Mouse (Mus musculus) CD4-positive, CD25-positive, alpha-beta regulatory T cell, adult 4 months (primary cell): Measurements from ENCODE around the gene Jph3. TPM values are rescaled to one million over a fixed set of nuclear protein-coding genes. Genes with fewer than 3 reads are reported as not detected.

Experiments used
- ATAC-seq: one replicate; pipeline ENCODE4 v1.8.0; 2017
- polyA plus RNA-seq, 2 experiments: library from polyadenylated mRNA; unstranded; fragments of 100-300 nt; shearing (Covaris generic); gene quantifications; one replicate each; pipeline ENCODE4 v1.2.1; 2017

The Jph3 gene
- polyA plus RNA-seq, 2 experiments from 2014 or later: 0.12 TPM; not detected in 1

- ATAC-seq: no peak
Observed at GRCm38 (mm10) chr8:121730646-121731045, 1.2 kb downstream of the Jph3 start.

- ATAC-seq: no peak
Observed at GRCm38 (mm10) chr8:121731060-121731459, 1.6 kb downstream of the Jph3 start.

GRCm38 (mm10) chr8:121731471-121732333, 2.3 kb downstream of the Jph3 start:
- no peak for ATAC-seq

GRCm38 (mm10) chr8:121732334-121732665, 2.9 kb downstream of the Jph3 start:
- ATAC-seq: no peak

DNA sequence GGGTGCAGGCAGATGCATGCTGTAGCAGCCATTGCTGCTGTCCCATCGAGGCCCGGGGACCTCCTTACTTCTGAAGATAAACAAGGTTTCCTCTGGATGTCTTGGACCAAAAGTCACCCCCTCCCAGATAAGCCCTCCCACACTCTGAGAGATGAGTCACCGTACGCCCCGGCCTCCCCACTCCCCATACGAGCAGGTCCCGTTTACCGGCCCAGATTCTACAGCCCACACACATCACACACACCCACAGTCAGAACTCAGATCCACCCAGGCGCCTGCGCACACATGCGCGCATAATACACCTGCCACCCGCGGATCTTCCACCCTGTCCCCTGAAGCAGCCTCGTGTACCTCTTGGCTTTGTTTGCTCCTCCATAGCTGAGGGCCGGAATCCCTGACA, 4.8 kb downstream of the Jph3 start:
- ATAC-seq: no peak

- no peak for ATAC-seq
Observed at GRCm38 (mm10) chr8:121736236-121736635, 6.8 kb downstream of the Jph3 start.

DNA sequence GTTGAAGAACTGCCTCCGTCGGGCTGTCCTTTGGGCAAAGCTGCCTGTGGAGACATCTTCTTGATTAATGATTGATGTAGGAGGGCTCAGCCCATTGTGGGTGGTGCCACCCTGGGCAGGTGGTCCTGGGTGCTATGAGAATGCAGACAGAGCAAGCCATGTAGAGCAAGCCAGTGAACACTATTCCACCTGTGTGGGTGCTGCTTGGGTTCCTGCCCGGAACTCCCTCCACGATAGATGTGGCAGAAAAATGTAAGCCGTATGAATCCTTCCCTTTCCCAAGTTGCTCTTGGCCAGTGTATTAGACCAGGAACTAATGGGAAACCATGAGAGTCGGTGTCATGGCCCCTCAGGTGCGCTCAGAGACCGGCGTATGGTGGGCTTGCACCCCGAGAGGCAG, 11.3 kb downstream of the Jph3 start:
- no peak for ATAC-seq

- ATAC-seq: no peak
Observed at GRCm38 (mm10) chr8:121749501-121749900, 20.1 kb downstream of the Jph3 start.

DNA sequence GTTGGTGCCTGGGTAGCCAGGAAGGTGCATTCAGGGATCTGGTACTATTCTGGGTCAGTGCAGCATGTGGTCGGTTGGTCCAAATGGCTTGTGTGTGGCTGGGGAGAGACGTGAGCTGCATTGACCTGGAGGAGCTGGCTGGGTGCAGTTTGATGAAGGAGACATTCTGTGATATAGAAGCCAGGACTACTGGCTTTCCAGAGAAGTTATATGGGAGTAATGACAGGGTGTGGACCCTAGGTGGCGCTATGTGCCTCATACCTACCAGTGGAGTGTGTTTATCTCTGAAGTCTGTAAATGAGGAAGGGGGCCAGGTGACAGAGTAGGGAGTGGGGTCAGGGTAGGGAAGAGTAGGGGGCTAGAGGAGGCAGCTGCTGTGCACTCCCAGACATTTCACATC, 21.1 kb downstream of the Jph3 start:
- no peak for ATAC-seq

DNA sequence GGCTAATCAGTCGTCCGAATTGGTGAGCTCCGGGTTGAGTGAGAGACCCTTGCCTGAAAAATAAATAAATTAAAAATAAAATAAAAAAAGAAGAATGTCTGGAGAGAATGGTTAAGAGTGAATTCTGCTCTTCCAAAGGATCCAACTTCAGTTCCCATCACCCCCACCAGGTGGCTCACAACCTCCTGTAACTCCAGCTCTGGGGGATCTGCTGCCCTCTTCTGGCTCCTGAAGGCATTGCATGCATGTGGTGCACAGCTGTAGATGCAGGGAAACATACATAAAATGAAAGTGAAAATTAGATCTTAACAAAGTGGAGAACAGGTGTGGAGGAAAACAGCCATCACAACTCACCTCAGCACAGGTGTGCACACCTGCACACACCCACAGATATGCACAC, 22.0 kb downstream of the Jph3 start:
- no peak for ATAC-seq

- no peak for ATAC-seq
Observed at GRCm38 (mm10) chr8:121758470-121758869, 29.0 kb downstream of the Jph3 start.

DNA sequence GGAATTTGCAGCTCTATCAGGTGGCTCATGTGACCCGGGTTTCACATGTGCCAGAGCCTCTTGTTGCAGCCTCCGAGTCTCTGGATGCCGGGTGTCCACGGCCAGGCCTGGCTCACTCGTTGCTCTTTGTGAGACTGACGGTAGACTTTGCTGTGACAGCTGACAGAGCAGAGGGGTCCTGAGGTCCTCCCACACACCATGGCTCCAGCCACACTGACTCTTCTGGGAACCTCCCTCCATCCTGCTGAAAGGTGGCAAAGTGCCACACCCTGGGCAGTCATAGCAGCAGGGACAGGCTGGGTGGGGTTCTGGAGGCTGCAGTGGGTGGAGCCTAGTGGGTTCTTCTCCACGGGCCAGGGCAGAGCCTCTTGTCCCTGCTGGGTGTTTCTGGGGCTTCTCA, 31.1 kb downstream of the Jph3 start:
- no peak for ATAC-seq

GRCm38 (mm10) chr8:121761480-121761879, 32.1 kb downstream of the Jph3 start:
- ATAC-seq: no peak

GRCm38 (mm10) chr8:121762999-121763699, 33.7 kb downstream of the Jph3 start:
- no peak for ATAC-seq

- no peak for ATAC-seq
Observed at GRCm38 (mm10) chr8:121763700-121764013, 34.2 kb downstream of the Jph3 start.

- no peak for ATAC-seq
Observed at GRCm38 (mm10) chr8:121765594-121766138, 36.2 kb downstream of the Jph3 start.

DNA sequence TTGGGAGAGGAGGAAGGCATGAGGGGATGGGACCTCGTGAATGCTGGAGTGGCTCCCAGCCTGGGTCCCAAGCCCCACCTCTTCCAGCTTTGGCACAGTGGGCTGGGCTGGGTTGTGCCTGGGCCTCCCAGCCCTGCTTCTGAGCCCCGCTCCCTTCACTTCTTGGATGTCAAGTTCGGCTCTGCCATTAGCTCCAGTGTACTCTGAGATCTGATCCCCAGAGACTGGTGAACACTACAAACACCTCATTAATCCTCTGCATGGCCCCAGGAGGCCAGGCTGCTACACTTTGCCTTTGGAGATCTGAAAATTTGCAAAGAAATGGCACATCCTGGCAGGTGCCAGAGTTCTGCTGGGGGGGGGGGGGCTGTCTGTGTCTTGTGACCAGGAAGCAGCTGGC, 39.7 kb downstream of the Jph3 start:
- ATAC-seq: no peak

DNA sequence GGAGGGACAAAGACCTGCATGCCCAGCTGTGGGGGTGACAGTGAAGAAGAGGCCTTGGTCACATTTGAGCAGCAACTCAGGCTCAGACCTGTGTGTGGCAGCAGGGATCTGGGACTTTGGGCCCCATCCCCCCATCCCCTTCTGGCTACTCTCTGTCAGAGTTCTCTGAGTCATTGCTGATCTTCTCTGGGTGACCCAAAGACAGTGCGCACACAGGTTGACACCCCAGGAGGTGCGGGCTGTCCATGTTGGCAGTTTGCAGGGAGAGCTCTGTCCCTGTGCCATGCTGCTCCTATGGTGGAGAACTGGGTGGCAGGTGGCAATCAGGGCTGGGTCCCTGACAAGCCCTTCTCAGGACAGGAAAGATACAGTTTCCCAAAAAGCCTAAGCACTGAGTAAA, 40.2 kb downstream of the Jph3 start:
- no peak for ATAC-seq

- no peak for ATAC-seq
Observed at GRCm38 (mm10) chr8:121770845-121771752, 41.7 kb downstream of the Jph3 start.

DNA sequence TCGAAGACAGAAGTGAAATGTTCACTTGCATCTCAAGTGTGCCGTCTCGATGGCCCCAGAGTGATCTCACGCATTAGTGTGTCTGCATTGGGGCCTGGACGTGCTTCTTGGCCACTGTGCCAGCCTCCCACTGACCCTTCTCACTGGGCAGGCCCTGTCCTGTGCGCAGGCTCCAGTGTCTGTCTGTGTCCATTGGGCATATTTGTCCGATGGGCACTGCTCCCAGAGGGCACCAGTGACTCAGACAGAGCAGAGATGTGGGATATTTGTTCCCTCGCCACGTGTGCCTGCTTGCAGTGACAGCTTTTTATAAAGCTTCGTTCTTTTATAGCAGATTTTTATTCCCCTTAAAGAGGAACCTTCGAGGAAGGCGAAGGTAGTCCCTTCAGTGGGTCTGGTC, 44.5 kb downstream of the Jph3 start:
- no peak for ATAC-seq

GRCm38 (mm10) chr8:121782493-121782892, 53.1 kb downstream of the Jph3 start:
- ATAC-seq: no peak

DNA sequence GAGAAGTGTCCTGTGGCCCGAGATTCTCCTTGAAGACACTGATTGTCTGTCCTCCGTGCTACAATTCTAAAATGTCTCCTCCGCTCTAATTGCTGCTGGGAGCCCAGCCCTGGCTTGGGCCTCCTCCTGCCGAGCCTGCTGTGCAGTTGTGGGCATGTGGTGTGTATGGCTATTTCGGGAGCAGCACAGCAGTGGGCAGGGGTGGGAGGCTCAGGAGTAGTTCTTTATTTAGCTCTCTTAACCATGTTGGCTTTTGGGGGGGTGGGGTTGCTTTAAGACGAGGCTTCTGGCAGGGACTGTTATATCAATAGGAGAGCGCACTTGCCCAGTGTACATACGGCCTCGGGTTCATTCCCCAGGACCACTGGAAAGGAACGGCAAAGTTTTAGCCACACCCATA, 57.1 kb downstream of the Jph3 start:
- ATAC-seq: no peak

- ATAC-seq: peak; percentile 45
Observed at GRCm38 (mm10) chr8:121788786-121789185, 59.4 kb downstream of the Jph3 start.
